Mouse (Mus musculus): ENCODE data around the gene Gmnn.

DNA sequence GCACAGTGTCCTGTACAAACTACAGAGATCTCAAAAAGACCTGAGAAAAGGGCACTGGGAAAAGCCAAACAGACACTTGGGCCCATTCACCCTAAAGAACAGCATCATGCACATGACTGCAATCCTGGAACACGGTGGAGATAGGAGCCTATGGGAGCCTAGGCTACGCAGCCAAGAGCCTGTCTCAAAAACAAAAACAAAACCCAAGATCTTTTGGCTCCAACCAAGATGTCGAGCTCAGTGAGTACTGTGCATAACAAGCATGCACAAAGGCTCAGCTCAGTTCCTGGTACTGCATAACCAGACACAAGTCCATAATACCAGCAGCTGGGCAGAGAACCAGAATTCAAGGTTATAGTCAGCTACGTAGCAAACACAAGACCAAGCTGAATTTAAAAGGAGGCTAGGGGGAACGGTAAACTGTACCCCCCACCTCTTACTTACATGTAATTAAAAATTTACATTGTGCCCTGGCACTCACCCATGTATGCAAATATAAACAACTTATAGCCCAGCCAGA lies 1.3 kb downstream of the Gmnn start:
- TF ChIP-seq CTCF (IDR thresholded peaks at IDR 0.05; ENCODE audit: low read depth, low read length) (no peak), EP300 (IDR thresholded peaks at IDR 0.05; ENCODE audit: insufficient read depth, low read depth, low read length) (no peak)

Measured in ES-Bruce4 (cell line).